Mouse (Mus musculus): Measurements from ENCODE around the gene A2m. TPM values are rescaled to one million over a fixed set of nuclear protein-coding genes. Genes with fewer than 3 reads are reported as not detected.

A2m gene
- polyA plus RNA-seq, 1 experiment from 2014 or later, result 2.2 TPM

DNA sequence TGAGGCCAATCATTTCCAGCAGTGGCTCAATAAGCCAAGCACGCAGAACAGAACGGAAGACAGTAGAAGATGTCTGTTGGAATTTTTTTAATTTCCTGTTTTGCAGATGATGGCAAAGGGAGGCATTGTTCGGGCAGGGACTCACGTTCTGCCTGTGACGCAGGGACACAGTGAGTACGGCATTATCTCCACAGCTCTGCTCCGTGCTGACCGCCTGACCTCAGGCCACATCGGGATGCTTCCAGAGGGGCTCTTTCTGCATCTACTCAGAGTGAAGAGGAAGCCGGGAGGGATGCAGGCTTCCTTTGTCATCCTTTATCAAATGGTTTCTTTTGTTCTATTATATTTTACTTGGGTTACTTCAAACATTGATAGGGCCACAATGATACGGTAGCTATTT, 13.3 kb downstream of the A2m start:
- no peaks in the 10 kb centered on the region for H3K4me1 ChIP-seq (ENCODE audit: control insufficient read depth, insufficient read depth, low read length)
- H3K4me2 ChIP-seq (ENCODE audit: low read depth, low read length), result no peak overlapping the region
- ATAC-seq (replicated peaks; ENCODE audit: extremely low read depth, insufficient read depth, low FRiP score), result peak; percentile 73; the same call in 1 of the 2 replicates
- no peaks in the 10 kb centered on the region for H3K36me3 ChIP-seq (ENCODE audit: control insufficient read depth, insufficient read depth)
- H3K9me3 ChIP-seq (replicated peaks; ENCODE audit: control insufficient read depth, low read length), result no peaks in the 10 kb centered on the region
- H3K27ac ChIP-seq (ENCODE audit: low read length), result no peak overlapping the region
- H3K27me3 ChIP-seq (ENCODE audit: control insufficient read depth, insufficient read depth, low read length), result no peaks in the 10 kb centered on the region
- no peak overlapping the region for H3K9ac ChIP-seq (ENCODE audit: low read length)
- H3K4me3 ChIP-seq (ENCODE audit: low read length), result no peak overlapping the region
- 55% methylated on average over 11 of the region's 11 CpGs for WGBS

Other genes with a start within 250 kb of the A2m start
- gene Iqsec3, start 161.7 kb upstream of the A2m start, polyA plus RNA-seq (2015; fragmentation: Nextera tagmentation; extraction: Ambion mirVana), result 0.02 TPM in 1 of 2 replicates, not detected in the other
- not detected in 2 replicates for gene Gm7298, start 97.6 kb downstream of the A2m start, polyA plus RNA-seq (2015; fragmentation: Nextera tagmentation; extraction: Ambion mirVana)
- gene Mug1, start 203.2 kb downstream of the A2m start, polyA plus RNA-seq (2015; fragmentation: Nextera tagmentation; extraction: Ambion mirVana), result 0.05 and 0.24 TPM in 2 replicates

Measured in heart, embryonic 16.5 days (tissue).